Mouse (Mus musculus) spleen, embryonic (tissue): Measurements from ENCODE around the gene Birc7.

Experiments used
- CTCF ChIA-PET: fragments of 350-600 bp; sonication (Branson Sonifier 250); formaldehyde crosslinking; loops from one replicate; lab custom pipeline; 2022; lab: Charles Lee

Gene Birc7

GRCm38 (mm10) chr2:180904435-180905208 lies 24.2 kb upstream of the Birc7 start:
- CTCF ChIA-PET: interaction anchor here (0.7 kb wide), 1 partner anchor 330 kb away, joined by 5 read pairs; no protein-coding TSS in a partner anchor

- CTCF ChIA-PET: no interaction called here
These were observed 23.1 kb upstream of the Birc7 start for GRCm38 (mm10) chr2:180905556-180906221.

DNA sequence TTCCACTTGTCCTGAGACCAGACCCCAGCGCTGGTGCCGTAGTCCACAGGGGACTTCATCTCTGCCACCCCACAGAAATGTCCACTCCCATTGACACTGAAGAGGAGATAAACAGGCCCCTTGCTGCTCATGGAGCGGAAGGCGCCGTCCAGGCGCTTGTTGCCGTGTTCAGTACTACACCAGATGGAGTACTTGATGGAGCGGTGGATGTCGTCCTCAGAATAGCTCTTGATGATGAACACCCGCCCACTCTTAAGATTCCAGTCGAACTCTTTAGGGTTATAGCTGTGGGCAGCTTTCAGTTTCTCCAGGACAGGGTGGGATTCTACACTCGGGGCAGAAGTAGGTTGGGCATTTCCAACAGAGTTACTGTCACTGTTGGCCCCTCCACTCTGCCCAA lies 17.9 kb upstream of the Birc7 start:
- CTCF ChIA-PET: no interaction called here

- CTCF ChIA-PET: no interaction called here
These were observed 12.9 kb upstream of the Birc7 start for GRCm38 (mm10) chr2:180915886-180916433.

DNA sequence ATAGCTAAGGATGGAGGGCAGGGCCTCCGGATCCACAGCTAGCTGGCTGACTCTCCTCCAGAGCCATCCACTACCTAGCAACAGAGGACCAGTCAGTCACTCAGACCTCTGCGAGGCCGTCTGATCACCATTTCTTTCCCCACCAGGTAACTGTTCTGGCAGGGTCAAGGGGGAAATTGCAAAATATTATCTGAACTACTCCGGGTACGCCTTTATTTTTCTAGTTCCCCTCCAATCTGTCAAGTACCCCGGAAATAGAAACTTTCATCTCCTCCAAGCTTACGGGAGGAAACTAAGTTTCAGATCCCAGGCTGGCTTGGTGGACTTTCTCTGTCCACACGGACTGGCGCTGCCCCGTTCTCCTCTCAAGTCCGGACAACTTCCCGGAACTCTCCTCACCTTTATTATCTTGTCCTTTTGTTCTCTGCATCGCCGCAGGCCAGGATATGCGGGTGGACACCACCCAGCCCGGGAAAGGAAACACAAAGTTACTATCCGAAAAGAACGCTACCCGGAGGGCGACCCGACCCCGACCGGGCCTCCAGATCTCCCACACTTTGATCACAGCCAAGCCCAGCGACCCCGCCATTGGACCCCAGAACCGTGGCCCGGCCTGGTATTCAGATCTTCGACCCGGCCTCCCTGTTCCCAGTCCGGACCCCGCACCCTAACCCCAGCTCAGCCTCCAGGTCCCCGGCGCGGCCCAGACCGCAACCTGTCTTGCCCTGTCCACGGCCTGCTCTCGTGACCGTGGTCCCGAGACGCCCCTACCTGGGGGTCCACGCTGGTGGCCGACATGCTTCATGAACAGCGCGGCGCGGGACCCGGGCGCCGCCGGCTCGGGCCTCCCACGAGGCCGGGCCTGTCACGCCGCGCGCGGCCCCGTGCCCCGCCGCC lies 8.7 kb upstream of the Birc7 start:
- CTCF ChIA-PET: no interaction called here

- CTCF ChIA-PET: interaction anchor here (0.6 kb wide), 2 partner anchors 246 to 996 kb away, joined by 3 to 6 read pairs; no protein-coding TSS in a partner anchor
These were observed 7.9 kb upstream of the Birc7 start, which contains the start of gene Ythdf1 for GRCm38 (mm10) chr2:180920810-180921400. TSS of gene Ythdf1 (minus strand) at chr2:180920949.

DNA sequence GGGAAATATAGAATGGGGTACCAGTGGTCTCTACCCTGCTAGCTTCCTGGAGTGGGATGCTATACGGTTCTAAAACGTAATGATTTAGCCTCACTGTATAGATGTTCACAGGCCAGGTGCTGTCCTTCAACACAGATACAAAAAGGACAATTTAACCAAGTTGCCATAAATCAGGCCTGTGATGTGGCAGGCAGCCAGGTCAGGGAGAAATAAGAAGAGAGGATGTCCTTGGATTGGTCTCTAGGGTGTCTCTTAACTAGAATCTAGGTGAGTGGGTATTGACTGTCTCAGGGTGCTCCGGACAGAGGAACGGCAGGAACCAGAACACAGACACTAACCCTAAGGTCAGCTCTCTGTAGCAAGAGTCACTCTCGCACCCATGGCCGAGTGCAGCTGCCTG lies 6.1 kb upstream of the Birc7 start:
- CTCF ChIA-PET: interaction anchor here (1.1 kb wide), 1 partner anchor 19 kb away, joined by 7 read pairs; no protein-coding TSS in a partner anchor

DNA sequence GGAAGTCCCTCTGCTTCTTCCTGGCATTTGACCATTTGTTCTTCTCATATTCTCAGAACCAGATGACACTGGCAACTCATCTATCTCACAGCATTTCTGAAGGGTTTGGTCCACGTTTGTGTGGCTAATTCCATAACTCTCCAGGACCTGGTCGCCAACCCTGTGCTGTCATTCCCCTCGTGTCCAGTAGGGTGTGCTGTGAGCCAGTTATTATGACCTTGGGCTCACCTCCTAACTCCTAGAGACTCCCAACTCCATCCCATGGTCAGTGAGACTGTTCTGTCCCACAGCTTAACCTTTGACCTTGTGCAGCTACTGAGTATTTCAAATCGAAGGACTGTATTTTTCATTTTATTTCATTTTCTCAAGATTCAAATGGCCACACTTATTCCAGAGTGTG lies 3.6 kb upstream of the Birc7 start:
- CTCF ChIA-PET: interaction anchor here (0.5 to 1.5 kb wide), 2 partner anchors 39 to 40 kb away, joined by 3 read pairs; no protein-coding TSS in a partner anchor

DNA sequence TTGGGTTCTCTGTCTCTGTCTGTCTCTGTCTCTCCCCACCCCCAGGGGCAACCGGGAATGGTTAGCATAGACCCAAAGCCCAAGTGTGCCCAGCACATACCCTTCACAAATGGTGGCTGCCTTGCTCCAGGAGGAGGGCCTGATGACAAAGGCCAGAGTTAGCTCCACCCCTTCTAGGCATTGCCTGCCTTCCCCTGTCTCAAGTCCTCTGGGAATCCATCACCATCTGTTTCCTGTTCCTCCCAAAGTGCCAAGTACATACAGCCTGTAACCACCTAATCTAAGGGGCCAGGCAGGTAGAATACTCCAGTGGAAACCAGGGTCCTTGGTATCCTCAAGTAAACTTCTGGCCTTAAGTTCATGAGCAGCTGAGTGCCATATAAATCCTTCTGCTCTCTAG lies 3.6 kb downstream of the Birc7 start:
- CTCF ChIA-PET: no interaction called here

DNA sequence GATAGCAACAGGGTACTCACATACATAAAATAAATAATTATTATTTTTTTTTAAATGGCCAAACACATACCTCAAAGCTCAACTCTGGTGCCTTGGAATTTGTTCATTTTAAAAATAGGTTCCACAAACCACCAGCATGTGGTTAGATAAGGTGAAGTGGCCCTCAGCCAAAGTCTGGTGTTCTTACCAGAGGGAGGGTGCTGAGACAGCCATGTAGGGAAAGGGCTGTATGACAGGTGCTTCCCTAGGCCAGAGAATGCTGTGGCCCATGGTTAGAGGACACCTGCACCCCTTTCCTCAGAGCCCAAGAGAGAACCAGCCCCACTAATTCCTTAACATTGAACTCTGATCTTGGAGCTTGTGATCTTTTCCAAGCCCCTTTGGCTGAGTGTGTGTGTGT lies 11.4 kb downstream of the Birc7 start:
- CTCF ChIA-PET: no interaction called here

DNA sequence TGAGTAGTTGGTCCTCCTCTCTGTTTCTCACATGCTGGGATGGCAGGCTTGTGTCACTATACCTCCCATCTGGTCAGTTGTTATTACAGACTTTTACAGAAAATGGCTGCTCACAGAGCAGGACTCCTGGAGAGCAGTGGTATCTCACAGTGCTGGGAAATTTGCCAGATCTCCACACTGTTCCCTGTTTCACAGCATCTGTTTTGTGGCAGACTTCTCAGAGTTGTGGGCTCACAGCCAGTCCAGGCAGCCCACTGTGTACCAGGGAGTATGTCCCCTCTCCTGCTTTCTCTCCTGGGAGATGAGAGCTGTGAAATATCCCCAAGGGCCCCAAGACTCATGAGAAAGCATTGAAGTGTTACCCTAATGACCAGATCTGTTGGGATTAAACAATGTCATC lies 13.0 kb downstream of the Birc7 start:
- CTCF ChIA-PET: no interaction called here

DNA sequence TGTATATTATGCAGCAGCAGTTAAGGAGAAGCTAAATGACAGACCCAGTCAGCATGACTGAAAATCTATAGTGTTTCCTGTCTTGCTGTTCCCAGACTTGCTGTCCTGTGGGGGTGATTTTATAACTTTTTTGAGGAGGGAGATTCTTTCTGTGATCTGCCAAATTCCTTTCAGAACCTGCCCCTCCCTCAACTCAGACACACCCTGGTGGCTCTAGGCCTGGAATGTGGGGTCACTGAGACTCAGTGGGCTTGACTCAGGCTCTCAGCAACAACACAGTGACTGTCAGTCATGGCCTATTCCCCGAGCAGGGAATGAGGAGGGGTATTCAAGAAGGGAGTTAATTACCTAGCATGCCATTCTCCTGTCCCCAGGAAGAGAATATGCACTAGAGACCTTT lies 21.1 kb downstream of the Birc7 start:
- CTCF ChIA-PET: no interaction called here

DNA sequence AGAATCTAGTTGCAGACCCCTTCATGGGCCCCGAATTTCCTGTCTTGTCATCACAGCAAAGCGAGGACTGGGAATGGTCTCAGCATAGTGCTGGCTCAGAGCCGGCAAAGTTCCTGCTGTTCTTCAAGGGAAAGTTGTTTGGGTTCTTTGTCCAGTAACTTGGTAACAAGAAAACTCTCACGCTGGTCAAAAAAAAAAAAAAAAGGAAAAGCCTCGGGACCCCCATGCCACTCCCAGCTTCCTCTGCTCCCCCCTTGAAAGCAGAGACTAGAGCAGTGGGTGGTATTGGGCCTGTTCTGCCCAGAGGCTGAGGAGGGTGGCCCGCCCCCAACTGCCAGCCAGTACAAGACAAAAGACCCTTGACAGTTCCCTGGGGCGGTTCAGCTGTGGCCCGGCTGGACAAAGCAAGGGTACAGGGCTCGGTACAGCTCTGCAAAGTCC lies 23.9 kb downstream of the Birc7 start:
- CTCF ChIA-PET: no interaction called here

DNA sequence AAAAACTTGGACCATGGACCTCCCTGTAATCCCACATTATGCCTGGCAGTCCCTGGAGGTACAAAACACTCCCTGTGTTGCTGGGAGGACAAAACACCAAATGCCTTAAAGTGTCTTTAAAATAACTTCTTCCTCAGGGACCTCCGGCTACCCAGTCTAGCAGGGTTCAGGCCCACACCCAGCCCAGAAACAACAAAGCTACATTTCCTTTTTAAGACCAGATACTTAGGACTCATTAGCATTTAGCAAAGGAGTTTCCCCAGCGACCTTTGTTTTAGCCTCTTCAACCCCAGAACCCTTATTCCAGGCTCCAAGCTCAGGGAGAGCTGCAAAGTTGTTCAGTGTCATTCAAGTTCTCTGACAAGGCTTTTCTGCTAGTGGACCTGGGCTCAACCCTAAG lies 24.8 kb downstream of the Birc7 start:
- CTCF ChIA-PET: no interaction called here

- CTCF ChIA-PET: no interaction called here
These were observed 25.5 kb downstream of the Birc7 start, which contains the start of gene Nkain4 for GRCm38 (mm10) chr2:180954061-180955047. TSS of gene Nkain4 (minus strand) at chr2:180954699.

DNA sequence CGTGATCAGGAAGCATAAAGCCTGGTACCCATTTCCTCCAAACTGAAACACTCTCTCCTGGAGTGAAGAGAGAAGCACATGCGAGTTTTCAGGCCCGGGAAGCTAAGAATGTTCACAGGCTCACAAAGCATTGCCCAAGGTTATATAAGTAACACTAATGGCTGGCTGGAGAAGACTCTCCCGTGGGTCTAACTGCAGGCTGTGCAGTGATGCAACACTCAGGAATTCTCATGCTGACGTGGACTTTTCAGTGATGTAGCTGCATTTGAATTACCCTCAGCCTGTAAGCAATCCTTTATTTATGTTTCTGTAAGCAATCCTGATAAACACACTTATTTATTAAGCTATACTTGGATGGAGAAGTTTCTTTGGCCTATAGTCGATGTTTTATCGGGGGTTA lies 30.8 kb downstream of the Birc7 start:
- CTCF ChIA-PET: no interaction called here

DNA sequence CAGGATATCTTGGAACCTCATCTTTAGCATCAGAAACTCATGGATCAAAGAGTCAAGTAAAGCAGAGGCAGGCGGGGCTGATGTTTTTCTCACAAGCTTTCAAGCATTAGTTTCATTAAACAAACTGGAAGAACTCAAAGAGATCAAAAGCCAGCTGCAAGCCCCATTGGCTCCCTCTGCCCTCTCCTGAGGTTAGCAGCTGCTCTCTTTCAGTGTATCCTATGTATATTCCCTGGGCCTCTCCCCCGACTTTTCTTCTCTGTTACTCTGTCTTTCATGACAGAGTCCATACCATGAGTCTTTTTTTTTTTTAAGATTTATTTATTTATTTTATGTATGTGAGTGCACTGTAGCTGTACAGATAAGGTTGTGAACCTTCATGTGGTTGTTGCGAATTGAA lies 31.4 kb downstream of the Birc7 start:
- CTCF ChIA-PET: no interaction called here

GRCm38 (mm10) chr2:180962616-180963308 lies 33.9 kb downstream of the Birc7 start:
- CTCF ChIA-PET: no interaction called here

GRCm38 (mm10) chr2:180963956-180964355 lies 35.1 kb downstream of the Birc7 start:
- CTCF ChIA-PET: interaction anchor here (1.2 kb wide), 1 partner anchor 39 kb away, joined by 3 read pairs; no protein-coding TSS in a partner anchor
